Mouse (Mus musculus): ENCODE measurements around the gene BC030499. TPM values are rescaled to one million over a fixed set of nuclear protein-coding genes. Genes with fewer than 3 reads are reported as not detected.
A peak's percentile ranks its signal among the peaks of the same experiment; 100 is the strongest.

The BC030499 gene
- 0.19 TPM in 1 of 2 replicates, not detected in the other for total RNA-seq (2014; rRNA removed; ENCODE audit: low replicate concordance)
- polyA plus RNA-seq (2015; fragmentation: Nextera tagmentation; extraction: Ambion mirVana) = 0.18 and 0.22 TPM in 2 replicates

GRCm38 (mm10) chr11:78290654-78291053, at the start of gene BC030499:
TSS of gene BC030499 (plus strand) at chr11:78290841.
- Histone ChIP-seq H3K27me3 (ENCODE audit: control insufficient read depth, insufficient read depth, low read length) (no peaks in the 10 kb centered on the region), H3K36me3 (replicated peaks; ENCODE audit: control insufficient read depth, insufficient read depth, low read length) (peaks cover 71% of the 10 kb centered on the region), H3K9me3 (replicated peaks; ENCODE audit: control insufficient read depth, low read length) (no peaks in the 10 kb centered on the region), H3K4me2 (ENCODE audit: low read depth, low read length) (no peak within 1 kb of the TSS), H3K27ac (ENCODE audit: low read depth) (no peak within 1 kb of the TSS), H3K4me1 (ENCODE audit: control insufficient read depth, insufficient read depth) (no peaks in the 10 kb centered on the region), H3K9ac (replicated peaks; ENCODE audit: low read depth, low read length) (no peak within 1 kb of the TSS), H3K4me3 (ENCODE audit: low read depth, low read length) (no peak within 1 kb of the TSS)
- no peak for ATAC-seq (ENCODE audit: insufficient read depth, low read depth)
- TF ChIP-seq EP300 (IDR thresholded peaks at IDR 0.05; ENCODE audit: low read depth) = no peak
- no peak for TF ChIP-seq CTCF (IDR thresholded peaks at IDR 0.05; ENCODE audit: low read depth)
- WGBS = 85% methylated on average over 4 of the region's 4 CpGs
- DNase-seq (ENCODE audit: low spot score) = no peak

GRCm38 (mm10) chr11:78245261-78245626, 45.4 kb upstream of the BC030499 start:
- H3K27me3 ChIP-seq (ENCODE audit: control insufficient read depth, insufficient read depth, low read length) = no peaks in the 10 kb centered on the region
- TF ChIP-seq EP300 (IDR thresholded peaks at IDR 0.05; ENCODE audit: low read depth) (no peak), CTCF (IDR thresholded peaks at IDR 0.05; ENCODE audit: low read depth) (no peak)
- H3K9me3 ChIP-seq (replicated peaks; ENCODE audit: control insufficient read depth, low read length) = no peaks in the 10 kb centered on the region
- peak overlapping the region; percentile 98 for H3K27ac ChIP-seq (ENCODE audit: low read depth)
- H3K4me2 ChIP-seq (ENCODE audit: low read depth, low read length) = peak overlapping the region; percentile 89
- H3K36me3 ChIP-seq (replicated peaks; ENCODE audit: control insufficient read depth, insufficient read depth, low read length) = peaks cover 11% of the 10 kb centered on the region
- peaks cover 20% of the 10 kb centered on the region for H3K4me1 ChIP-seq (ENCODE audit: control insufficient read depth, insufficient read depth)
- peak; percentile 29 for ATAC-seq (ENCODE audit: insufficient read depth, low read depth)
- WGBS = under 1% methylated on average over 19 of the region's 19 CpGs
- DNase-seq (ENCODE audit: low spot score) = peak; percentile 14
- peak overlapping the region; percentile 84 for H3K4me3 ChIP-seq (ENCODE audit: low read depth, low read length)
- peak overlapping the region; percentile 93 for H3K9ac ChIP-seq (replicated peaks; ENCODE audit: low read depth, low read length)

GRCm38 (mm10) chr11:78245627-78246317, 44.9 kb upstream of the BC030499 start, which contains the start of the genes Sdf2 and Supt6:
TSS of gene Sdf2 (plus strand) at chr11:78245746.
TSS of gene Supt6 (minus strand) at chr11:78245987.
- TF ChIP-seq EP300 (IDR thresholded peaks at IDR 0.05; ENCODE audit: low read depth) (peak; percentile 85; the same call in 1 of the 2 replicates), CTCF (IDR thresholded peaks at IDR 0.05; ENCODE audit: low read depth) (no peak)
- under 1% methylated on average over 50 of the region's 50 CpGs for WGBS
- peaks cover 17% of the 10 kb centered on the region for H3K4me1 ChIP-seq (ENCODE audit: control insufficient read depth, insufficient read depth)
- peak; percentile 92 for DNase-seq (ENCODE audit: low spot score)
- peak within 1 kb of the TSS; percentile 98 for H3K27ac ChIP-seq (ENCODE audit: low read depth)
- peaks cover 8% of the 10 kb centered on the region for H3K36me3 ChIP-seq (replicated peaks; ENCODE audit: control insufficient read depth, insufficient read depth, low read length)
- peak within 1 kb of the TSS; percentile 93 for H3K9ac ChIP-seq (replicated peaks; ENCODE audit: low read depth, low read length)
- no peaks in the 10 kb centered on the region for H3K9me3 ChIP-seq (replicated peaks; ENCODE audit: control insufficient read depth, low read length)
- H3K4me2 ChIP-seq (ENCODE audit: low read depth, low read length) = peak within 1 kb of the TSS; percentile 89
- peak within 1 kb of the TSS; percentile 84 for H3K4me3 ChIP-seq (ENCODE audit: low read depth, low read length)
- H3K27me3 ChIP-seq (ENCODE audit: control insufficient read depth, insufficient read depth, low read length) = no peaks in the 10 kb centered on the region
- peak; percentile 94 for ATAC-seq (ENCODE audit: insufficient read depth, low read depth)

- no peak for ATAC-seq (ENCODE audit: insufficient read depth, low read depth)
- Histone ChIP-seq H3K27ac (ENCODE audit: low read depth) (peak overlapping the region; percentile 98), H3K4me1 (ENCODE audit: control insufficient read depth, insufficient read depth) (peaks cover 17% of the 10 kb centered on the region), H3K4me3 (ENCODE audit: low read depth, low read length) (peak overlapping the region; percentile 84), H3K27me3 (ENCODE audit: control insufficient read depth, insufficient read depth, low read length) (no peaks in the 10 kb centered on the region), H3K36me3 (replicated peaks; ENCODE audit: control insufficient read depth, insufficient read depth, low read length) (peaks cover 13% of the 10 kb centered on the region), H3K9me3 (replicated peaks; ENCODE audit: control insufficient read depth, low read length) (no peaks in the 10 kb centered on the region), H3K9ac (replicated peaks; ENCODE audit: low read depth, low read length) (peak overlapping the region; percentile 93; the same call in 1 of the 2 replicates), H3K4me2 (ENCODE audit: low read depth, low read length) (peak overlapping the region; percentile 89)
- no peak for TF ChIP-seq CTCF (IDR thresholded peaks at IDR 0.05; ENCODE audit: low read depth)
- no peak for TF ChIP-seq EP300 (IDR thresholded peaks at IDR 0.05; ENCODE audit: low read depth)
- WGBS = 35% methylated on average over 7 of the region's 7 CpGs
- DNase-seq (ENCODE audit: low spot score) = no peak
Observed at GRCm38 (mm10) chr11:78246318-78247011, 44.2 kb upstream of the BC030499 start.

- H3K36me3 ChIP-seq (replicated peaks; ENCODE audit: control insufficient read depth, insufficient read depth, low read length) = peaks cover 16% of the 10 kb centered on the region
- H3K9ac ChIP-seq (replicated peaks; ENCODE audit: low read depth, low read length) = no peak overlapping the region
- TF ChIP-seq EP300 (IDR thresholded peaks at IDR 0.05; ENCODE audit: low read depth) = no peak
- no peak for TF ChIP-seq CTCF (IDR thresholded peaks at IDR 0.05; ENCODE audit: low read depth)
- peaks cover 17% of the 10 kb centered on the region for H3K4me1 ChIP-seq (ENCODE audit: control insufficient read depth, insufficient read depth)
- DNase-seq (ENCODE audit: low spot score) (no peak), ATAC-seq (ENCODE audit: insufficient read depth, low read depth) (no peak)
- 0 out of 2 replicates have a peak overlapping the region, but pooled peaks have one; percentile 84 for H3K4me3 ChIP-seq (ENCODE audit: low read depth, low read length)
- 53% methylated on average over 3 of the region's 3 CpGs for WGBS
- H3K9me3 ChIP-seq (replicated peaks; ENCODE audit: control insufficient read depth, low read length) = no peaks in the 10 kb centered on the region
- H3K27ac ChIP-seq (ENCODE audit: low read depth) = no peak overlapping the region
- H3K4me2 ChIP-seq (ENCODE audit: low read depth, low read length) = peak overlapping the region; percentile 89
- H3K27me3 ChIP-seq (ENCODE audit: control insufficient read depth, insufficient read depth, low read length) = no peaks in the 10 kb centered on the region
Observed at GRCm38 (mm10) chr11:78247012-78247348, 43.7 kb upstream of the BC030499 start.
